ENCODE assay signal across 40 mouse cellular contexts in genomic region chr17:21055111-21055510, GRCm38 (mm10). TPM values are rescaled to one million over a fixed set of nuclear protein-coding genes. Genes with fewer than 3 reads are reported as not detected.
"Had no signal": no experiment of that assay in that cellular context is flagged by ENCODE, and none has a peak within 500 bp of the region (broad histone marks: within the 10 kb centered on the region; RNA-seq: fewer than 3 reads in every experiment).

No protein-coding gene starts in this region.

RNA-seq across cellular contexts. Expression of gene Vmn1r233, which starts 58.8 kb away (rescaled TPM):
- total RNA-seq: left cerebral cortex, adult 8-10 months; left cerebral cortex, postnatal 10 days; left cerebral cortex, postnatal 14 days; left cerebral cortex, postnatal 25 days; left cerebral cortex, postnatal 36 days; left cerebral cortex, postnatal 4 days; liver, adult 2 months; megakaryocyte progenitor cell, adult 5-6 weeks; megakaryocyte, adult 5-6 weeks; megakaryocyte-erythroid progenitor cell, adult 5-6 weeks; midbrain, postnatal 0 days; monocyte, adult 5-6 weeks had no signal
- polyA plus RNA-seq: limb, embryonic 10.5 days; limb, embryonic 12.5 days; limb, embryonic 13.5 days; limb, embryonic 14.5 days; limb, embryonic 15.5 days; liver, adult 2 months; liver, embryonic 11.5 days; liver, embryonic 12.5 days; liver, embryonic 13.5 days; liver, embryonic 14.5 days; liver, embryonic 15.5 days; liver, embryonic 16.5 days; lung, adult 2 months; lung, embryonic 14.5 days; lung, embryonic 15.5 days; lung, embryonic 16.5 days; lung, postnatal 0 days; macrophage; midbrain, embryonic 10.5 days; midbrain, embryonic 11.5 days; midbrain, embryonic 12.5 days; midbrain, embryonic 13.5 days; midbrain, embryonic 14.5 days; midbrain, embryonic 15.5 days; midbrain, embryonic 16.5 days; midbrain, postnatal 0 days; myocyte; neural tube, embryonic 11.5 days; neural tube, embryonic 12.5 days; neural tube, embryonic 13.5 days had no signal
